Mouse (Mus musculus): ENCODE data around the gene Prr9. TPM values are rescaled to one million over a fixed set of nuclear protein-coding genes. Genes with fewer than 3 reads are reported as not detected.
A peak's percentile ranks its signal among the peaks of the same experiment; 100 is the strongest.

Prr9 gene
- total RNA-seq (2022), result not detected

DNA sequence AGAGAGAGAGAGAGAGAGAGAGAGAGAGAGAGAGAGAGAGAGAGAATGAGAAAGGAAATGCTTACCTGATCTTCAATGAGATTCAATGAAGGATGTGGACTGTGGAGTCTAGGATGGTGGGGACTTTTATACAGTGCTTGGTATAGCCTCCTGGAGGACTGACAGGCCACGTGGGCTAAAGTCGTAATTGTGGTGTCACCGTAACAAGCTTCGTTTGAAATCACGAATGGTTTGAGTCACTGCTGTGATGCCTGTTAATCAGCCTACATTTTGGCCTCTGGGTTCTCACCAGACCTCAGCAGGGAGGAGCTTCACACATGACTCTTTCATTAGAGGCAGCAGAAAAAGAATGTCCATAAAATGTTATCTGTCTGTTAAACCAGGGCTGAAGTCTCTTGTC, at the start of gene Prr9:
TSS of gene Prr9 (minus strand) at position 101 of the 400 bp plus-strand sequence.
- DNase-seq (ENCODE audit: low spot score), result no peak

DNA sequence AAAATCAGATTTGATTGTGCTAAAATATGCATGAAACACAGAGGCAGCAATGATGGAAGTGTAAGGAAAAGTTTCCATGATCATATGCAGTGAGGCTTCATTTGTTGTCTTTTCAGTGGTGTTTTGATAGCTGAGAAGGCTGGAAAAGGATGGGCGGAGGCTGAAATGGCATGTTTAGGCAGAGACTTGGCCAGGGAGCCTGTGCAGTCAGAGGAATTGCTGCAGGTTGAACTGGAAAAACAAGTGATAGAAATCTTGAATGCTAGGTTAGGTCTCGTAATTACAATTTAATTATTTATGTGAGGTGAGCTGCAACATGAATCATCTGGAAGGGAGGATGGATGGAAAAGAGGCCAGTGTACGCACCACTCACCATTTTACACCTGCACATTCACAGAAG, 46.1 kb upstream of the Prr9 start:
- no peak for DNase-seq (ENCODE audit: low spot score)

DNA sequence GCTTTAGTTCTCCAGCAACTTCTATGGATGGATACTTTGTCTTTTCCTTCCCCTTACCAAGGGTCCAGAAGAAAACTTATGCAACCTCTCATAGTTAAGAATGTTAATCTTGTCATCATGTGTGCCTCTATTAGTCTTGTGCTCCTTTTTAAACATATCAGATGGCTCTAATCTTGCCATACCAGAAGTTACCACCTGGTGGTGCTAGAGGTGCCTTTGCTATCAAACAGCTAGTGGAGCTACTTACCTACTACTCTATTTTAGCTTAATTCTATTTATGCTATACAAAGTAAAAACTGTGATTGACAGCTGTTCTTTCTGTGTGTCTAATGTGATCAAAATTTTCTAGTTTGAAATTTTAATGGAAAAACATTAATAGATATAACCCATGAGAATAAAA, 29.6 kb upstream of the Prr9 start:
- DNase-seq (ENCODE audit: low spot score), result no peak

DNA sequence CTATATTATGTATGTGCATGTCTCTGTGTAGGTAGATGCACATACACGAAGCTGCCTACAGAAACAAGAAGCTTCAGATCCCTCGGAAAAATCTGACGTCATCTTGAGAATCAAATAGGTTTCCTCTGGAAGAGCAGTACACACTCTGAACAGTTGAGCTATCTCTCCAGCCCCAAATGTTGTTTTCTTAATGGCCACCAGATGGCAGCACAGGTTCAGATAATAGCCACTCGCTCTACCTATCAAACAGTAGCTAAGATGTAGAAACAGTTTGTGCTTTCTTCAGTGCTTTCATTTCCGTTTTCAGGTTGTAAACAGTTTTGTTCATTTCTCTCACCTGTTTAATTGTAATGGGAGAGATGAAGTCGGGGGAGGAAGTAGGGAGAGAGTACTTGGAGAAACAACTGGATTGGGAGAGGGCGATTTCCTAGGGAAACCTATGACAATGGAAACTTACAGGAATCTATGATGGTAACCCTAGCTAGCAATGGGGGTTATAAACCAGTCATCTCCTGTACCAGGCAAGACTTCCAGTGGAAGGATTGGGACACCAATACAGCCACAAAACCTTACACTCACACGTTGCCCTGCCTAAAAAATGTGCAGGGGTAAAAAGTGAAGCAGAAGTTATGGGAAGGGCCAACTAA, 27.0 kb upstream of the Prr9 start:
- DNase-seq (ENCODE audit: low spot score), result peak; percentile 25

DNA sequence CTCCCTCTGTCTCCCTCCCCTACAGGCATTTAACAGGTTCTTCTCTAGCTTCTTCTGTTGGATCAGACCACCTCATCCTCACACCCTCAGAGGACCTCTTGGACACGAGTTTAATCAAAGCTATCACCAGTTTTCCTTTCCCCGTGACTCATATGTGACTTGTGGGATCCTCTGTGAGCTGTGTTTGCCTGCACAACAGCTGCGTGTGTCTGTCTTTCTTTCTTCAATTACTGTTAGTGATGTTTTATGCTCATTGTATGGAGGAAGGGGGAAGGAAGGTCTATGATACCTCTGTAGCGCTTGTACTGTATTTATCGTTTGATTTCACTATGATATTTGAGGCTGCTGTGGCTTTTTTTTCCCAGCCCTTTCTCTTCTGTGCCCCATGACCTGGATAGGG, 24.2 kb upstream of the Prr9 start:
- DNase-seq (ENCODE audit: low spot score), result no peak

DNA sequence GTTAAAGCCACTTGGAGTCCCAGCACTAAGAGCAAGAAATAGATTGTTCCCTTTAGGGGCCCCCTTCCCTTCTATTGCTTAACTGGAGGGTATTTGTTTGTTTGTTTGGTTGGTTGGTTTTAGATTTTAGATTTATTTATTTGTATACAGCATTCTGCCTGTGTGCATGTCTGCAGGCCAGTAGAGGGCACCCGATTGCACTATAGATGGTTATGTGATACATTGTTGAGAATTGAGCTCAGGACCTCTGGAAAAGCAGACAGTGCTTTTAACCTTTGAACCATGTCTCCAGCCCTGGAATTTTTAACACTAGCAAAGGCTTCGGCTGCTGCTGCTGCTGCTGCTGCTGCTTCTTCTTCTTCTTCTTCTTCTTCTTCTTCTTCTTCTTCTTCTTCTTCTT, 23.7 kb upstream of the Prr9 start:
- no peak for DNase-seq (ENCODE audit: low spot score)

DNA sequence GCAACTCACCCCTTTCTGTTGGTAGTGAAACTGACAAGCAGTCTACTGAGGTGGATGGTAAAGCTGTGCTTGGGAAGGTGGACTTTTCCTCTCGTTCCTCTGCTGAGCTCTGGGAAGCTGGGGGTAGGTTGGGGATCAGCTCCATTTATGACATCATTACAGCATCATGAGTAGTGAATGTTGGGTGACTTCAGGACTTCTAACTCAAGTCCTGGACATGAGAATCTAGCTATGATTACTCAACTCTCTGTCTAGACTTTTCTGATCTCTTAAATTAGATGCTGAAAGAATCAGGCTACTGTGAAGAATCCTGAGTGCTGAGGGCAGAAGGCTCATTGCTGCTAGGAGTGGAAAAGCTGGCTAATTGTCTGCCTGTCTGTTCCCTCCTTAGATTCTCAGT, 18.9 kb upstream of the Prr9 start, which contains the start of gene Lelp1:
TSS of gene Lelp1 (minus strand) at position 101 of the 400 bp plus-strand sequence.
- no peak for DNase-seq (ENCODE audit: low spot score)

DNA sequence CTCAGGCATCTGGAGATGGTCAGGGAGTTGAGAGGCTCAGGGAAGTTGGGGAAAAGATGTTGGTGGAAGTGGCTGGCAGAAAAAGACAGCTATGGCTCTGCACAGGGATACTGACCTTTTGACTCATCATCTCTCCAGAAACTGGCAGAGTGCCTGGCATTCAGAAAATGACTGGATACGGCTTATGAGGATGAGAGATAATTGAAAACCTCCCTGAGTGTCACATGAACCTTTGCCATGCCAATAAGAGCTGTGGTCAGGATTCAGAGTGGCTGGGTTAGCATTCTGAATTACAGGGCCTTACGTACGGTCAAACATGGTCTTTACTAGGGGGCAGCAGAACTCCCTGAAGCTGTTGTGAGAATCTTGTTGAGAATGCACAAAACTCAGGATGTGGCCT, 2.8 kb downstream of the Prr9 start:
- DNase-seq (ENCODE audit: low spot score), result no peak

DNA sequence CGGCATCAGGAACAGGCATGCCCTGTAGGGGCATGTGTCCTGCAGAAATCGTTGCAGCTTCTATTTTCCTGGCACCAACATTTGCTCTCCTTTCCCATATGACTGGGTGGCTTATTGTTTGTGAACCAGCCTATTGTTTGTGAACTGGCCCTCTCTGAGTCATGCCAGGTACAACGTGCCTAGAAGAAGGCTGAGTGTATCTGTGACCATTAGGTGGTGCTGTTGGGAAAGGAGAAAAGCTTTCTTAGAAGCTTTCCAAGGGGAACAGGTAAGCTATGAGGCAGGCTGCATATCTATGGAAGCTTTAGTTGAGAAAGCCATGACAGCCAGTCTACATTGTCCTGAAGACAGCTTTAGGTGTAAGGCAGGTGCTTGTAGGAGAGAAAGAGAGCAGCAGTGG, 5.8 kb downstream of the Prr9 start:
- DNase-seq (ENCODE audit: low spot score), result no peak

DNA sequence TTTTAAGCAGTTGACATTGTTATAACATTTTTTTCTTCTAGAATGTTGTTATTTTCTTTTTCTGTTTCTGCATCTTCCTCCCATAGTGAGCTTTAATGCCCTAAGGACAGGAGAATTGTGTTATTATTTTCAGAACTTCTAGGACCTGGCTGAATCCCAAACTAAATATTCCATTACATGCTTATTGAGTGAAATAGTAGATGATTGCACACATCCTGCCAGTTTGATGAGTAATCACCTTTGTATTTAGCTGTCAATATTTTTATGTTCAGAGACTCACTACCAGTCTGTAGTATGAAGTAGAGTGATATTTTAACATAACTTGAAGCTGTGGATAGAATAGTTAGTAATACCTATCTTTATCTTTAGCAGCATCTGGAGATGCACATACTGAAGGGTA, 12.2 kb downstream of the Prr9 start:
- no peak for DNase-seq (ENCODE audit: low spot score)

DNA sequence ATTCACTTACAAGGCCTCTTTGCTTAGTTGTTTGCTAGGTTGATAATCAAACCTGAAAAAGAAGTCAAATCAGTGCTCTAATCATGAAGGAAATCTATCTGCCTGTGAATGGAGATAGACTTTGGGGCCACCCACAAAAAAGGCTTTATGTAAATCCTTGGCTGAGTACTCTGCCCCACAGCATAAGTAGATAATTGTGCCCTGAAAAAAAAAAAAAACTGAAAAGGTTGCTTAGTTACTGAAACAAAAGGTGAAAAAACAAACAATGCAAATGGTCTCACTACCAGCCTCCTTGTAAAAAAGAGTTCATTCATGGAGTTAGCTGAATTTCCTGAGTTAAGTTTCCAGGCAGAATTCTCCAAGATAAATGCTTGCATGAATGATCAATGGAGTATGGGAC, 13.0 kb downstream of the Prr9 start:
- no peak for DNase-seq (ENCODE audit: low spot score)

DNA sequence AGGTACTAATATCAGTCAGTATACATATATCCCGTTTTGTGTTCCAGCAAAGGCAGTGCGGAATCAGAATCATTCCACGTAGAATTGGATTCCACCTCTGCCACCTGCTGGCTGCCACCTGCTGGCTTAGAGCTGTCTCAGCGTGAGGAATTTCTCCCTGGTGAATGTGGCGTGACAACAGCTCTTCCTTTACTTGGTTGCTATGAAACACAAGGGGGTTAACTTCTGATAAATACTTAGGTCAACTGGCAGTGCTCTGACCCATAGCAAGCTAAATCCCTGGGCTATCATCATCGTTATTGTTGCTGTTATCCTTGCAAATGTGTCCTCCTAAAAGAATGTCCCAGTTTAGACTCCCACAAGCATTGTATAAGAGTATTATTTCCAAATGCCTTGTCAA, 17.2 kb downstream of the Prr9 start:
- peak; percentile 7 for DNase-seq (ENCODE audit: low spot score)

DNA sequence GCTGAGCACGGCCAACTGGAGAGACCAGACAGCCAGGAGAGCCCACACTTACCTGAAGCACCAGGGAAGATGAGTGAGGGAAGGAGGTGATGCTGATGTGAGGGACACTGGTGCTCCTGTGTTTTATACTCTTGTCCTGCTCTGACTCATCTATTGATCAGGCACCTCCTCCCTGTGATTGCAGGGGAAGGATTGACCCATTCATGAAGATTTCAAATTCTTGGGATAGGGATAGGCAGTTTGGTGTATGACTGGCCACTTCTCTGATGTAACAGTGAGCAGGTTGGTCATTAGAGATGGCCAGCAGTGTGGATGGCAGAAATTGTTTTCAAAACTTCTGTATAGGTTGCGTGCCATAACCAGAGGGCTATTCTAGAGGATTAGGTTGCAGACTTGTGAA, 40.7 kb downstream of the Prr9 start, which contains the start of gene Lor:
TSS of gene Lor (minus strand) at position 101 of the 400 bp plus-strand sequence.
- DNase-seq (ENCODE audit: low spot score), result no peak

DNA sequence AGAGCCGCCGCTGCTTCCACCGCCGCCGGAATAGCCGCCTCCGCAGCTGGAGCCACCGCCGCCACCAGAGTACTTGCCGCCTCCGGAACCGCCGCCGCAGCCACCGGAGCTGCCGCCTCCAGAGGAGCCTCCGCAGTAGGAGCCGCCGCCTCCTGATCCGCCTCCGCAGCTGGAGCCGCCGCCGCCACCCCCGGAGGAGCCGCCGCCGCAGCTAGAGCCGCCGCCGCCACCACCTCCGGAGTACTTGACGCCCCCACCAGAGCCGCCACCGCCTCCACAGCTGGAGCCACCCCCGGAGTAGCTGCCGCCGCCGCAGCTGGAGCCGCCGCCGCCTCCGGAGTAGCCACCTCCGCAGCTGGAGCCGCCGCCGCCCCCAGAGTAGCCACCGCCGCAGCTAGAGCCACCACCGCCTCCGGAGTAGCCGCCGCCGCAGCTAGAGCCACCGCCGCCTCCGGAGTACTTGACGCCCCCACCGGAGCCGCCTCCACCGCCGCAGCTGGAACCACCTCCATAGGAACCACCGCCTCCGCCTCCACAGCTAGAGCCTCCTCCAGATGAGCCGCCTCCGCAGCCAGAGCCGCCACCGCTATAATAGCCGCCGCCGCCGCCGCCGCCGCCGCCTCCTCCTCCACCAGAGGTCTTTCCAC, 42.3 kb downstream of the Prr9 start:
- peak; percentile 6 for DNase-seq (ENCODE audit: low spot score)

DNA sequence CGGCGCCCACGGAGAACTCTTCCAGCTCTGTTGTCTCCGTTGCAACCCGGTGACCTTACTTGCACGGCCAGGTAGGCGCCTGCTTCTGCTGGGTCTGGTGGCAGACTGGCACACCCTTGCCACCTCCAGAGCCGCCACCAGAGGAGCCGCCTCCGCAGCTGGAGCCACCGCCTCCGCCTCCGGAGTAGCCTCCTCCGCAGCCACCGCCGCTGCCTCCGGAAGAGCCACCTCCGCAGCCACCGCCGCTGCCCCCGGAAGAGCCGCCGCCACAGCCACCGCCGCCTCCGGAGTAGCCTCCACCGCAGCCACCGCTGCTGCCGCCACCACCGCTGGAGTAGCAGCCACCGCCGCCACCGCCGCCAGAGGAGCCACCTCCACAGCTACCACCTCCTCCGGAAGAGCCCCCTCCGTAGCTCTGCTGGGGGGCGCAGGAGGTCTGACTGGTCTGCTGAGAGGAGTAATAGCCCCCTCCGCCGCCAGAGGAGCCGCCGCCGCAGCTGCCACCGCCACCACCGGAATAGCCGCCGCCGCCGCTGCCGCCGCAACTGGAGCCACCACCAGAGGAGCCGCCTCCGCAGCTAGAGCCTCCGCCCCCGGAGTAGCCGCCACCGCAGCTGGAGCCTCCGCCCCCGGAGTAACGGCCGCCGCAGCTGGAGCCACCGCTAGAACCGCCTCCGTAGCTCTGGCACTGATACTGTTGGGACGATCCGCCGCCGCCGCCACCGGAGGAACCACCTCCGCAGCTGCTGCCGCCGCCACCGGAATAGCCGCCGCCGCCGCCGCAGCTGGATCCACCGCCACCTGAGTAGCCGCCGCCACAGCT, 43.1 kb downstream of the Prr9 start:
- DNase-seq (ENCODE audit: low spot score), result peak; percentile 55

Other genes with a start within 250 kb of the Prr9 start
- gene Pglyrp3, start 109.4 kb downstream of the Prr9 start, total RNA-seq (2022), result not detected
- gene Lor, start 40.8 kb downstream of the Prr9 start, total RNA-seq (2022), result not detected
- not detected for gene Lelp1, start 18.8 kb upstream of the Prr9 start, total RNA-seq (2022)
- gene Sprr2a1, start 91.9 kb upstream of the Prr9 start, total RNA-seq (2022), result not detected
- 1 to 10 TPM in 1 of 4 experiments, under 1 TPM in 1, not detected in 2; 0.80 to 2.0 TPM for gene Sprr2a2, start 92.0 kb upstream of the Prr9 start, total RNA-seq (2022)
- gene Sprr2a3, start 161.5 kb upstream of the Prr9 start, total RNA-seq (2022), result not detected
- gene Sprr2b, start 192.7 kb upstream of the Prr9 start, total RNA-seq (2022), result not detected
- not detected for gene Sprr2d, start 215.2 kb upstream of the Prr9 start, total RNA-seq (2022)
- not detected for gene Sprr2e, start 228.2 kb upstream of the Prr9 start, total RNA-seq (2022)
- not detected for gene Sprr2f, start 241.2 kb upstream of the Prr9 start, total RNA-seq (2022)